Mouse (Mus musculus) CH12.LX (cell line): ENCODE data around the gene Ube2d2b. TPM values are rescaled to one million over a fixed set of nuclear protein-coding genes. Genes with fewer than 3 reads are reported as not detected.

Source experiments
- DNase-seq: peaks from one replicate; pipeline ENCODE4 v3.0.0-alpha.2; 2013; ENCODE audit errors: extremely low read depth
- H3K27ac ChIP-seq: 2 replicates; pipeline ENCODE4 v1.5.1; 2012; ENCODE audit warnings: low read depth, mild to moderate bottlenecking, control low read depth, moderate library complexity; ENCODE audit not compliant: insufficient read depth
- H3K27me3 ChIP-seq: replicated peaks from 2 replicates; pipeline ENCODE3; 2012; ENCODE audit warnings: inconsistent platforms
- H3K36me3 ChIP-seq, 2 experiments: replicated peaks in 1 of 2; 2 replicates each; pipeline versions ENCODE3 to v1.6.1; 2012; ENCODE audit warnings: inconsistent platforms in 1 of 2, low read length in 1 of 2, mild to moderate bottlenecking in 1 of 2, mixed read lengths in 1 of 2, moderate library complexity in 1 of 2; ENCODE audit not compliant: control insufficient read depth in 1 of 2, insufficient read depth in 1 of 2
- H3K4me1 ChIP-seq, 2 experiments: 2 replicates each; pipeline ENCODE4 v1.6.1; 2012; ENCODE audit warnings: inconsistent platforms in 1 of 2, moderate library complexity in 1 of 2; ENCODE audit not compliant: insufficient read depth in 2 of 2, control insufficient read depth in 1 of 2
- H3K4me2 ChIP-seq: 2 replicates; pipeline ENCODE4 v1.6.1; 2012; ENCODE audit warnings: low read depth, mild to moderate bottlenecking, control low read depth; ENCODE audit not compliant: poor library complexity, insufficient read depth, severe bottlenecking
- H3K4me3 ChIP-seq, 3 experiments: fragments of 150-350 bp in 1 of 3; sonication (generic) in 1 of 3; replicated peaks in 1 of 3; 2 replicates each; pipeline versions ENCODE3 to v1.5.1; 2011 to 2012; ENCODE audit warnings: low read depth in 2 of 3, low read length in 2 of 3, mild to moderate bottlenecking in 2 of 3, moderate library complexity in 2 of 3, control low read depth in 1 of 3, improper control_type of control experiment in 1 of 3, inconsistent platforms in 1 of 3, mixed read lengths in 1 of 3; ENCODE audit not compliant: poor library complexity in 1 of 3
- H3K79me2 ChIP-seq: replicated peaks from 2 replicates; pipeline ENCODE4 v1.6.1; 2012; ENCODE audit warnings: mild to moderate bottlenecking, moderate library complexity; ENCODE audit not compliant: control insufficient read depth, poor library complexity, insufficient read depth, severe bottlenecking; ENCODE audit errors: extremely low read depth
- H3K9ac ChIP-seq: 2 replicates; pipeline ENCODE4 v1.6.1; 2012; ENCODE audit warnings: low read depth, mild to moderate bottlenecking, control low read depth, moderate library complexity; ENCODE audit not compliant: insufficient read depth
- H3K9me3 ChIP-seq: replicated peaks from 2 replicates; pipeline ENCODE3; 2012; ENCODE audit warnings: low read length, inconsistent platforms, mixed read lengths
- CHD2 ChIP-seq: IDR thresholded peaks from 2 replicates; pipeline ENCODE4 v1.6.1; 2011; ENCODE audit warnings: low read length, improper control_type of control experiment
- CTCF ChIP-seq, 2 experiments: IDR thresholded peaks in 1 of 2; conservative IDR thresholded peaks in 1 of 2; 2 replicates each; pipeline ENCODE4 v1.5.1; 2011 to 2012; ENCODE audit warnings: low read depth in 2 of 2, low read length in 2 of 2, improper control_type of control experiment in 1 of 2, inconsistent platforms in 1 of 2, mild to moderate bottlenecking in 1 of 2, moderate library complexity in 1 of 2
- ELF1 ChIP-seq: IDR thresholded peaks from 2 replicates; pipeline ENCODE4 v1.6.1; 2014; ENCODE audit warnings: low read depth, mild to moderate bottlenecking, inconsistent platforms, low read length, improper control_type of control experiment
- GABPA ChIP-seq: IDR thresholded peaks from 2 replicates; pipeline ENCODE4 v1.6.1; 2012; ENCODE audit warnings: low read depth, low read length, improper control_type of control experiment, inconsistent platforms; ENCODE audit not compliant: insufficient replicate concordance
- HCFC1 ChIP-seq: IDR thresholded peaks from 2 replicates; pipeline ENCODE4 v1.6.1; 2012; ENCODE audit warnings: low read depth, mild to moderate bottlenecking, inconsistent platforms, low read length, improper control_type of control experiment
- JUND ChIP-seq: conservative IDR thresholded peaks from 2 replicates; pipeline ENCODE4 v1.6.1; 2011; ENCODE audit warnings: low read depth, low read length, improper control_type of control experiment
- MAZ ChIP-seq: IDR thresholded peaks from 2 replicates; pipeline ENCODE4 v1.6.1; 2012; ENCODE audit warnings: low read depth, mild to moderate bottlenecking, inconsistent platforms, low read length, improper control_type of control experiment, moderate library complexity
- MEF2A ChIP-seq: IDR thresholded peaks from 2 replicates; pipeline ENCODE4 v1.6.1; 2014; ENCODE audit warnings: low read depth, mild to moderate bottlenecking, inconsistent platforms, low read length, improper control_type of control experiment, borderline replicate concordance
- MXI1 ChIP-seq: IDR thresholded peaks from 2 replicates; pipeline ENCODE4 v1.6.1; 2011; ENCODE audit warnings: mild to moderate bottlenecking, low read depth, low read length, improper control_type of control experiment
- MYC ChIP-seq: IDR thresholded peaks from 2 replicates; pipeline ENCODE4 v1.6.1; 2011; ENCODE audit warnings: low read depth, mild to moderate bottlenecking, improper control_type of control experiment, low read length
- NRF1 ChIP-seq: IDR thresholded peaks from 2 replicates; pipeline ENCODE4 v1.6.1; 2014; ENCODE audit warnings: low read depth, mild to moderate bottlenecking, inconsistent platforms, low read length, improper control_type of control experiment, moderate library complexity
- RCOR1 ChIP-seq: conservative IDR thresholded peaks from 2 replicates; pipeline ENCODE4 v1.6.1; 2012; ENCODE audit warnings: low read depth, mild to moderate bottlenecking, inconsistent platforms, low read length, improper control_type of control experiment
- SIN3A ChIP-seq: IDR thresholded peaks from 2 replicates; pipeline ENCODE4 v1.6.1; 2012; ENCODE audit warnings: low read length, improper control_type of control experiment, inconsistent platforms
- SMC3 ChIP-seq: IDR thresholded peaks from 2 replicates; pipeline ENCODE4 v1.6.1; 2011; ENCODE audit warnings: low read depth, low read length, improper control_type of control experiment
- TBP ChIP-seq: conservative IDR thresholded peaks from 2 replicates; pipeline ENCODE4 v1.6.1; 2011; ENCODE audit warnings: low read depth, low read length, improper control_type of control experiment
- UBTF ChIP-seq: IDR thresholded peaks from 2 replicates; pipeline ENCODE4 v1.6.1; 2012; ENCODE audit warnings: low read depth, mild to moderate bottlenecking, inconsistent platforms, low read length, improper control_type of control experiment, moderate library complexity
- USF1 ChIP-seq: IDR thresholded peaks from 2 replicates; pipeline ENCODE4 v1.6.1; 2014; ENCODE audit warnings: low read depth, mild to moderate bottlenecking, inconsistent platforms, low read length, improper control_type of control experiment
- USF2 ChIP-seq: conservative IDR thresholded peaks from 2 replicates; pipeline ENCODE4 v1.6.1; 2011; ENCODE audit warnings: low read depth, low read length, improper control_type of control experiment
- ZC3H11A ChIP-seq: IDR thresholded peaks from 2 replicates; pipeline ENCODE4 v1.6.1; 2012; ENCODE audit warnings: low read depth, mild to moderate bottlenecking, inconsistent platforms, low read length, improper control_type of control experiment
- ZKSCAN1 ChIP-seq: IDR thresholded peaks from 2 replicates; pipeline ENCODE4 v1.6.1; 2012; ENCODE audit warnings: low read depth, inconsistent platforms, low read length, improper control_type of control experiment, borderline replicate concordance
- ZMIZ1 ChIP-seq: IDR thresholded peaks from 2 replicates; pipeline ENCODE4 v1.6.1; 2012; ENCODE audit warnings: low read depth, mild to moderate bottlenecking, inconsistent platforms, low read length, improper control_type of control experiment
- dilution Hi-C: fragments of 300-500 bp; cut with MboI; formaldehyde crosslinking; loops from 2 replicates; pipeline ENCODE4 v1.14.3; 2020; ENCODE audit warnings: low sequenced_read_pairs; ENCODE audit not compliant: extremely low pct_unique_long_range_greater_than_20kb, extremely low pct_ligation_motif_present
- in situ Hi-C: fragments of 300-500 bp; cut with MboI; formaldehyde crosslinking; loops from 3 replicates; pipeline ENCODE4 v1.14.3; 2019; ENCODE audit warnings: low sequenced_read_pairs, low pct_ligation_motif_present, low pct_unique_long_range_greater_than_20kb, mixed read lengths
- polyA plus RNA-seq: library from polyadenylated mRNA; unstranded; fragments of >175 nt; gene quantifications from 2 replicates; pipeline ENCODE4 v1.2.1, GENCODE M21; 2012; ENCODE audit warnings: low read depth; ENCODE audit not compliant: insufficient read length
- total RNA-seq, 2 experiments: library from RNA; depleted of rRNA; stranded (reverse); fragments of 300-350 nt in 1 of 2; fragments of >200 nt in 1 of 2; gene quantifications; 2 replicates each; pipeline ENCODE4 v1.2.3; 2012 to 2014

Ube2d2b gene
- total and polyA plus RNA-seq, 3 experiments, result not detected

- Histone ChIP-seq H3K9me3 (no peaks in the 10 kb centered on the region), H3K27me3 (no peaks in the 10 kb centered on the region), H3K4me1 (no peaks in the 10 kb centered on the region), H3K79me2 (no peaks in the 10 kb centered on the region), H3K27ac (no peak overlapping the region), H3K9ac (no peak overlapping the region), H3K4me2 (no peak overlapping the region), H3K4me3 (no peak overlapping the region), H3K36me3 (peaks cover 0 to 6% of the 10 kb centered on the region in 2 experiments)
- DNase-seq, result no peak
- dilution Hi-C loops, result no loop called here
- TF ChIP-seq SMC3 (no peak), CTCF (conservative IDR thresholded peaks at IDR 0.05 in 1 of 2, IDR thresholded peaks at IDR 0.05 in 1 of 2; ENCODE audit: low read depth in 2 of 2, low read length in 2 of 2) (no peak), SIN3A (no peak), ZKSCAN1 (no peak), ZMIZ1 (no peak), USF1 (no peak), USF2 (no peak), ZC3H11A (no peak)
- in situ Hi-C loops, result no loop called here
Measured at GRCm38 (mm10) chr5:107831351-107831750, 1.5 kb downstream of the Ube2d2b start.

- Histone ChIP-seq H3K27me3 (no peaks in the 10 kb centered on the region), H3K4me3 (no peak overlapping the region), H3K4me2 (no peak overlapping the region), H3K36me3 (peaks cover 0 to 6% of the 10 kb centered on the region in 2 experiments), H3K79me2 (no peaks in the 10 kb centered on the region), H3K4me1 (peaks cover 5 to 7% of the 10 kb centered on the region in 2 experiments), H3K27ac (no peak overlapping the region), H3K9me3 (no peaks in the 10 kb centered on the region), H3K9ac (no peak overlapping the region)
- dilution Hi-C loops (no loop called here), in situ Hi-C loops (no loop called here)
- no peak for DNase-seq
- TF ChIP-seq NRF1, result no peak
- no peak for TF ChIP-seq MYC
- no peak for TF ChIP-seq MXI1
- no peak for TF ChIP-seq ELF1
- no peak for TF ChIP-seq CHD2
- TF ChIP-seq TBP, result no peak
- TF ChIP-seq CTCF (conservative IDR thresholded peaks at IDR 0.05 in 1 of 2, IDR thresholded peaks at IDR 0.05 in 1 of 2; ENCODE audit: low read depth in 2 of 2, low read length in 2 of 2), result no peak
- no peak for TF ChIP-seq ZMIZ1
- no peak for TF ChIP-seq ZC3H11A
- TF ChIP-seq UBTF, result no peak
- no peak for TF ChIP-seq USF2
- TF ChIP-seq JUND, result no peak
- no peak for TF ChIP-seq HCFC1
- no peak for TF ChIP-seq MEF2A
- no peak for TF ChIP-seq GABPA
- TF ChIP-seq RCOR1, result no peak
- TF ChIP-seq SMC3, result no peak
- TF ChIP-seq MAZ, result no peak
Measured at GRCm38 (mm10) chr5:107834287-107834686, 4.4 kb downstream of the Ube2d2b start.
